Mouse (Mus musculus): Measurements from ENCODE around the gene Pms1. TPM values are rescaled to one million over a fixed set of nuclear protein-coding genes. Genes with fewer than 3 reads are reported as not detected.
"Not testable (repeated sequence)": the region's sequence is repeated elsewhere in the genome, so short reads cannot be mapped to it uniquely, and the experiment has no call there.

Gene Pms1
- polyA plus RNA-seq (2012; fragmentation: generic; extraction: Trizol) = 2.1 TPM
- long read RNA-seq, experiment 1, transcript Pms1-201 (13 exons, 3,054 nt) = major isoform, 8 of 13 reads
- long read RNA-seq, experiment 1, partial matches to known transcripts = 1 of 13 reads
- long read RNA-seq, experiment 1, other reads (novel, unspliced or antisense) = 4 of 13 reads
- long read RNA-seq, experiment 2, transcript Pms1-201 (13 exons, 3,054 nt) = major isoform, 21 of 65 reads
- long read RNA-seq, experiment 2, partial matches to known transcripts = 22 of 65 reads
- long read RNA-seq, experiment 2, other reads (novel, unspliced or antisense) = 16 of 65 reads

DNA sequence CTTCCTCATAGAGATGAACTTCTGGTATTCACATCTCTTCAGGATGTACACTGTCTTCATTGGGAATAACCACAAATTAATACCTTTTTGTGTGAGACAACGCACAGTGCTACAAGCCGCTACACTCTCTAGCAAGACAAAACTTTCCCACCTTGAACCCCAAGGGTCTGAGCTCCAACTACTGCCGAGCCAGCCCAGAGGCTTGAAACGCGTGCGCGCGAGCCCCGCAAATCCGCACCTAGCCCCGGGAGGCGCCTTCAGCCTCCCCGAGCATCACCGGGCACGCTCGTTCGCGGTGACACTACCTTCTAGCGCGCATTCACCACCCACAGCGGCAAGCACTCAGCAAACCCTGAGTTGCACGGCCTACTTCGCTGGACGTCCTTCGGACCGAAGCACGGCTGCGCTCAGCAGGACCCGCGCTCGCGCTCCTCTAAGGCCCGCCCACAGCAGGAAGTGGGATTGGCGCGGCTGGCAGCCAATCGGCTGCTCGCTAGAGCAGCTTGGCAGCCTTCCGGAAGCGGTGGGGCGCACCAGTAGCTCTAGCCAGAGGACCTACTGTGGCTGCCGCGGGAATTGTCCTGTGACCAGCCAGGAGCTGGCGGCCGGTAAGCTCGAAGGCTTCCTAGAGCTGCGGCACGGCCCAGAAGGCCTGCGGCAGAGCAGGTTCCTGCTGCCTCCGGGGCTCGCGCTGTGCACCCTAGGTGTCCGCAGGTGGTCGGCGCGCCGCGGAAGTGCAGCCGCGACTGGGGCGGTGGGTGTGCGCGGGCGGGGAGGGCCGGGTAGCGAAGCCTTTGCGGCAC is at the start of gene Pms1, which contains the start of the genes Ormdl1 and Gm28778:
Pms1 (minus strand) TSS at position 438 of the 803 bp plus-strand sequence.
Ormdl1 (plus strand) TSS at position 515 of the 803 bp plus-strand sequence.
Gm28778 (plus strand) TSS at position 531 of the 803 bp plus-strand sequence.
- Histone ChIP-seq H3K4me3 (ENCODE audit: insufficient read depth, poor library complexity, severe bottlenecking) (peak within 1 kb of the TSS; percentile 51), H3K27me3 (ENCODE audit: control insufficient read depth, insufficient read depth, insufficient read length) (no peaks in the 10 kb centered on the region), H3ac (ENCODE audit: control insufficient read depth, insufficient read length, low read depth) (peak within 1 kb of the TSS; percentile 92), H3K79me3 (ENCODE audit: low read depth) (peaks cover 2% of the 10 kb centered on the region), H3K79me2 (ENCODE audit: control insufficient read depth, insufficient read depth) (peaks cover 13% of the 10 kb centered on the region), H3K36me3 (ENCODE audit: control insufficient read depth, insufficient read depth) (peaks cover 10% of the 10 kb centered on the region)
- TF ChIP-seq MAX (IDR thresholded peaks at IDR 0.05) (no peak), MYOD1 (IDR thresholded peaks at IDR 0.05; ENCODE audit: control insufficient read depth, insufficient read length, low read depth) (no peak), FOSL1 (IDR thresholded peaks at IDR 0.05; ENCODE audit: insufficient read depth, low read length, poor library complexity, severe bottlenecking) (no peak), CEBPB (IDR thresholded peaks at IDR 0.05; ENCODE audit: low read depth) (no peak), CTCF (IDR thresholded peaks at IDR 0.05; ENCODE audit: control insufficient read depth, insufficient read depth, insufficient read length) (no peak), USF1 (IDR thresholded peaks at IDR 0.05; ENCODE audit: low read depth) (no peak), MYOG (IDR thresholded peaks at IDR 0.05; ENCODE audit: control insufficient read depth, extremely low read depth, insufficient read length) (no peak)

DNA sequence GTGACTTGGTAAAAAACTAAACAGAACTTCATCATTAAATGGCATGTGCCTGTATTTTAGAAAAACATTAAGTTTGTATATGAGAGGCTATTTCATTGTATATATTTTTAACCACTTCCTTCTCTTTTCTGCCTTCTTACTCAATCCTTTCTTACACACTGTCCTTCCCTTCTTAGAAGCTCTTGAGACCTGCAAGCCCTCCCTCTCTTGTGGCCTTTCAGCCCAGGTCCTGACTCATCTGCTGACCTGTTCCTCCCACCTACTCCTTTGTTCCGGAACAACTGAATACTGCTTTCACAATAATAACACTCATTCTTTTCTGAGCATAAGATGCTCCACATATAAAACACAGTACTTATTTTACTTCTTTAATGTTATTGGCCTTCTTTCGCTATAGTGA is 44.3 kb upstream of the Pms1 start:
- no peaks in the 10 kb centered on the region for H3K27me3 ChIP-seq (ENCODE audit: control insufficient read depth, insufficient read depth, insufficient read length)
- no peak overlapping the region for H3ac ChIP-seq (ENCODE audit: control insufficient read depth, insufficient read length, low read depth)
- H3K4me3 ChIP-seq (ENCODE audit: insufficient read depth, poor library complexity, severe bottlenecking) = no peak overlapping the region
- no peaks in the 10 kb centered on the region for H3K79me2 ChIP-seq (ENCODE audit: control insufficient read depth, insufficient read depth)
- no peaks in the 10 kb centered on the region for H3K79me3 ChIP-seq (ENCODE audit: low read depth)
- TF ChIP-seq CEBPB (IDR thresholded peaks at IDR 0.05; ENCODE audit: low read depth) (no peak), MYOG (IDR thresholded peaks at IDR 0.05; ENCODE audit: control insufficient read depth, extremely low read depth, insufficient read length) (no peak), CTCF (IDR thresholded peaks at IDR 0.05; ENCODE audit: control insufficient read depth, insufficient read depth, insufficient read length) (no peak), FOSL1 (IDR thresholded peaks at IDR 0.05; ENCODE audit: insufficient read depth, low read length, poor library complexity, severe bottlenecking) (no peak), MYOD1 (IDR thresholded peaks at IDR 0.05; ENCODE audit: control insufficient read depth, insufficient read length, low read depth) (no peak), MAX (IDR thresholded peaks at IDR 0.05) (no peak), USF1 (IDR thresholded peaks at IDR 0.05; ENCODE audit: low read depth) (no peak)
- peaks cover 25% of the 10 kb centered on the region for H3K36me3 ChIP-seq (ENCODE audit: control insufficient read depth, insufficient read depth)

DNA sequence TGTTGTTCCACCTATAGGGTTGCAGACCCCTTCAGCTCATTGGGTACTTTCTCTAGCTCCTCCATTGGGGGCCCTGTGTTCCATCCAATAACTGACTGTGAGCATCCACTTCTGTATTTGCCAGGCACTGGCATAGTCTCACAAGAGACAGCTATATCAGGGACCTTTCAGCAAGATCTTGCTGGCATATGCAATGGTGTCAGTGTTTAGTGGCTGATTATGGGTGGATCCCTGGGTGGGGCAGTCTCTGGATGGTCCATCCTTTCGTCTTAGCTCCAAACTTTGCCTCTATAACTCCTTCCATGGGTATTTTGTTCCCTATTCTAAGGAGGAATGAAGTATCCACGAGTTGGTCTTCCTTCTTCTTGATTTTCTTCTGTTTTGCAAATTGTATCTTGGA is 40.6 kb upstream of the Pms1 start:
- not testable (repeated sequence) for H3K79me3 ChIP-seq (ENCODE audit: low read depth); H3K79me2 ChIP-seq (ENCODE audit: control insufficient read depth, insufficient read depth); H3K27me3 ChIP-seq (ENCODE audit: control insufficient read depth, insufficient read depth, insufficient read length)

DNA sequence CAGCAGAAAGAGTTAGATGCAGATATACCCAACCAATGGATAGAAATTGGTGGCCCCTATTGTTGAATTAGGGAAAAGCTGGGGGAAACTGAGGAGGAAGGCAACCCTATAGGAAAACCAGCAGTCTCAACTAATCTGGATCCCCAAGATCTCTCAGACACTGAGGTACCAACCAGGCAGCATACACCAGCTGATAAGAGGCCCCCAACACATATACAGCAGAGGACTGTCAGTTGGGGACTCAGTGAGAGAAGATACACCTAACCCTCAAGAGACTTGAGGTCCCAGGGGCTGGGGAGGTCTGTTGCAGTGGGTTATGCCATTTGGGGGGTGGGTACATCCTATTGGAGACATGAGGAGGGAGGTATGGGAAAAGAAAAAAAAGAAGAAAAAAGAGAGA is 38.6 kb upstream of the Pms1 start:
- H3K36me3 ChIP-seq (ENCODE audit: control insufficient read depth, insufficient read depth) = no peaks in the 10 kb centered on the region
- no peak for TF ChIP-seq FOSL1 (IDR thresholded peaks at IDR 0.05; ENCODE audit: insufficient read depth, low read length, poor library complexity, severe bottlenecking)
- no peak for TF ChIP-seq CEBPB (IDR thresholded peaks at IDR 0.05; ENCODE audit: low read depth)
- TF ChIP-seq CTCF (IDR thresholded peaks at IDR 0.05; ENCODE audit: control insufficient read depth, insufficient read depth, insufficient read length) = no peak
- no peak for TF ChIP-seq MAX (IDR thresholded peaks at IDR 0.05)
- no peak for TF ChIP-seq MYOD1 (IDR thresholded peaks at IDR 0.05; ENCODE audit: control insufficient read depth, insufficient read length, low read depth)
- no peak for TF ChIP-seq USF1 (IDR thresholded peaks at IDR 0.05; ENCODE audit: low read depth)
- TF ChIP-seq MYOG (IDR thresholded peaks at IDR 0.05; ENCODE audit: control insufficient read depth, extremely low read depth, insufficient read length) = no peak

More for the DNA sequence above, 40.6 kb upstream of the Pms1 start:
- H3K4me3 ChIP-seq (ENCODE audit: insufficient read depth, poor library complexity, severe bottlenecking); H3ac ChIP-seq (ENCODE audit: control insufficient read depth, insufficient read length, low read depth); H3K36me3 ChIP-seq (ENCODE audit: control insufficient read depth, insufficient read depth): not testable (repeated sequence)

DNA sequence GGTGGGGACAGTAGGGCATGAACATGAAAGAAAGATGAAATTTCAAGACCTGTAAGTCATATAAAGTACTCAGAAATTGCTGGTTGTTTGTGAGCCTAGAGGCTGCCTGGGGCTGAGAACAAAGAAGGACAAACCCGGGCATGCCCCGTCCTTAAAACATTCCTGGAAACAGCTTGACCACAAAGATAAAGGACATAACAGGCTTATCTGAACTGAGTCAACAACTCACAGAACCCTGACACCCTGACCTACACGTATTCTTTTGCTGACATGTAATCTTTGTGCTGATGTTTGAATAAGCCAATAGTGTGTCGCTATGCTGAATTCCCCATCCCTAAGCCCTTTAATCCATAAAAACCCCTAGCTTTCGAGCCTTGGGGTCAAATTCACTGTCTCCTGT is 36.7 kb upstream of the Pms1 start:
- not testable (repeated sequence) for H3K36me3 ChIP-seq (ENCODE audit: control insufficient read depth, insufficient read depth); H3K4me3 ChIP-seq (ENCODE audit: insufficient read depth, poor library complexity, severe bottlenecking); H3K79me2 ChIP-seq (ENCODE audit: control insufficient read depth, insufficient read depth); H3K27me3 ChIP-seq (ENCODE audit: control insufficient read depth, insufficient read depth, insufficient read length); H3K79me3 ChIP-seq (ENCODE audit: low read depth); H3ac ChIP-seq (ENCODE audit: control insufficient read depth, insufficient read length, low read depth)

More for the DNA sequence above, 38.6 kb upstream of the Pms1 start:
- Histone ChIP-seq H3K27me3 (ENCODE audit: control insufficient read depth, insufficient read depth, insufficient read length) (no peaks in the 10 kb centered on the region), H3K4me3 (ENCODE audit: insufficient read depth, poor library complexity, severe bottlenecking) (no peak overlapping the region), H3K79me2 (ENCODE audit: control insufficient read depth, insufficient read depth) (no peaks in the 10 kb centered on the region), H3K79me3 (ENCODE audit: low read depth) (no peaks in the 10 kb centered on the region), H3ac (ENCODE audit: control insufficient read depth, insufficient read length, low read depth) (no peak overlapping the region)
